Mouse (Mus musculus): Measurements from ENCODE around the gene Lcn6.

GRCm38 (mm10) chr2:25717222-25717621 lies 40.6 kb downstream of the Lcn6 start:
- TF ChIP-seq GATA1 (IDR thresholded peaks at IDR 0.05; ENCODE audit: borderline replicate concordance, low read length) (no peak), CTCF (IDR thresholded peaks at IDR 0.05; ENCODE audit: low read depth, low read length) (no peak)

All from G1E (cell line).